Mouse (Mus musculus) thymus, postnatal 10 days (tissue): ENCODE measurements around the gene Lca5.

ENCODE experiments used
- DNase-seq, 2 experiments: peaks; one replicate each; pipeline ENCODE4 v3.0.0; 2021; ENCODE audit warnings: low spot score in 2 of 2

The Lca5 gene

DNA sequence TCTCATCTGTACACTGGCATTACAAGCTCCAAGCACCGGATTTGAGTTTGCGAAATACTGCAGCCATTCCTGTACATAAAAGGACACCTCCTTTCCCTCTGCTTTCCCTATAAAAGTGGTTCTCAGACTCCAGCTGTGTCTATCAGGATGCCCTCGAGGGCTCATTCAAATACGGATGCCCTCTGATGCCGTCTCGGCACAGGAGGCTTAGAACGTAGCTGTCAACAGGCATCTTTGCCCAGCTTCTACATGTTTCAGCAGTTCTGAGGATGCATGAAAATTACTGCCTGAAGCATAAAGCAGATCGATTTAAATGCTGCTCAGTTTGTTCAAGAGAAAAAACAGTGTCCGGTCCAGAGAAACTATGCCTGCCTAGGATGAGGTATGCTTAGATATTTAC lies 51.4 kb downstream of the Lca5 start:
- DNase-seq: no peak

DNA sequence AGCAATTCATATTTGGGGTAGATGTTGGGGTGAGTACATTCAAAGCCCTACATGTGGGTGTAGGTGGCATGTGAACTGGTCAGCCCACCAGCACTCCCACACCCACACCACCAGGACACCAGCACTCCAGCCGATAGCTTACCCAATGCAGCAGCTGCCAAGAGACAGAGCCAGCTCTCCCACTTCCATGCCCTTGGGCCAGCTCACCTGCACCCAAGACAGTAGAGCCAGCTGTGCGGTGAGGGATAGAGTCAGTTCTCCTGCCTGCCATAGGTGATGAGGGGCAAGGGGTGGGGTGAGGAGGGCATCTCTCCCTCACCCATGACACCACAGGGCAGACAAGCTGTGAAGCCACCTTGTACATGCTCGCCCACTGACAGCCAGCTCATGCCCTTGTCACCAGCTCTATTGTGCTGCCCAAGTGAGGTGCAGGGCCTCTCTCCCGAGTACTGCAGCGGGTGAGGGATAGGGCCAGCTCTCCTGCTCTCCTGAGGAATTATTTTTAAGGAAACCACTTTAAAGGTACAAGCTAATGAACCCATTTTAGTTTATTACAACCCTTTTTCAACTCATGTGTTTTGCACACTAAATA lies 54.6 kb downstream of the Lca5 start:
- DNase-seq: no peak

DNA sequence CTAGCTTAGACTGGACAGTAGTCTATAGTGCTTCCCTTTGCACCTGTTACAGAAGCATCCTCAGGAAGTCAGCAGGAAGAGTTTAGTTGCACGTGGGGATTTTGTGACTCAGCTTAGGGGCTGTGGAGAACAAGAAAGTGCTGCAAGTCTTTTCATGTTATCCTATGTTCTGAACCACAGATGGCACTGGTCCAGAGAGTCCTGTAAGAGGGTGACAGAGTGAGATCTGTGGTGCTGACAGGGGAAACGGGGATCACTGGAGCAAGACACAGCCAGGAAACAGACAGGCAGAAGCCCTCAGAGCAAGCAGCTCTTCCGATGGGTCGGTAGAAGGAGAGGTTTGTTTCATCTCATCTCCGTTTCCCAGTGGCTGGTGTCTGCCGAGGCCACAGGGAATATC lies 55.6 kb downstream of the Lca5 start:
- DNase-seq: no peak

DNA sequence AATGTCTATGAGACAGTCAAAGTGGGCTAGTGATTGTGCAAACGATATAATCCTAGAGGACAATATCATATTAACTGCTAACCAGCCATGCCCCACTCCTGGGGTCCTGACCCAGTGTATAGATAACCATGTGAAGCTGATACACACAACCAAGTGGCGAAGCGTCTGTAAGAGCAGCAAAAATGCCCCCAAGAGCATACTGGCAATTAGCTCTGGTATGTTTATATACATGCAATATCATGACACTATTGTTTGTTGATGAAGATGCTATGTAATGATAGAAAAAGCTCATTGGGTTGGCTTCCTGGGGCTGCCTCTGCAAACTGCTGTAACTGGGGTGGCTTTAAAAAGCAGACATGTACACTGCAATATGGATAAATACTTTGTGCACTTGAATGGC lies 57.7 kb downstream of the Lca5 start:
- DNase-seq: no peak

DNA sequence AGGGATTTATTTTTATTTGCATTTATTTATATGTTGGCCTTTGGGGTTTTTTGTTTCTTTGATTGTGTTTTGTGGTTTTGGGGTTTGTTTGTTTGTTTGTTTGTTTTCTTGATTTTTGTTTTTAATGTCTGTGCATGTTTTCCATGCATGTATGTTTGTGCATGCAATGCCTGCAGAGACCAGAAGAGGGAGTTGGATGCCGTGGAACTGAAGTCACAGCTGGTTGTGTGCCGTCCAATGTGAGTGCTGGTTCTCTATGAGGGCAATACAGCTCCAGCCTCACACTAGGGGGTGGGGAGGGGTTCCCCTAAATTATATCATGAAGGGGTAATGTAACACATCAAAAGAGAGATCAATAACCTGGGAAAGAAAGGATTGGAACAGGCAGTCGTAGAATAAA lies 58.2 kb downstream of the Lca5 start:
- peak in 1 of 2 experiments; percentile 41 for DNase-seq

DNA sequence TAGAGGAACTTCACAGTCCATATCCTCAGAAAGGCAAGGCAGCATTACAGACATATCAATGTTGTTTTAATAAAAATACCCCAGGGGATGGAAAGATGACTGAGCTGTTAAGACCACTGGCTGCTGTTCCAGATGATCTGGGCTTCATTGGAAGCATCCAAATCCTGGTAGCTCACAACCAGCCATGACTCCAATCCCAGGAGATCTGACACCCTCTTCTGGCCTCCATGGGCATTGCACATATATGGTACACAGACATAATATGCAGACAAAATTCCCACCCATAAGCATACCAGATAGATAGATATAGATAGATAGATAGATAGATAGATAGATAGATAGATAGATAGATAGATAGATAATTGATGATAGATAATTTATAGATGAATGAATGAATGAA lies 59.6 kb downstream of the Lca5 start:
- DNase-seq: no peak

DNA sequence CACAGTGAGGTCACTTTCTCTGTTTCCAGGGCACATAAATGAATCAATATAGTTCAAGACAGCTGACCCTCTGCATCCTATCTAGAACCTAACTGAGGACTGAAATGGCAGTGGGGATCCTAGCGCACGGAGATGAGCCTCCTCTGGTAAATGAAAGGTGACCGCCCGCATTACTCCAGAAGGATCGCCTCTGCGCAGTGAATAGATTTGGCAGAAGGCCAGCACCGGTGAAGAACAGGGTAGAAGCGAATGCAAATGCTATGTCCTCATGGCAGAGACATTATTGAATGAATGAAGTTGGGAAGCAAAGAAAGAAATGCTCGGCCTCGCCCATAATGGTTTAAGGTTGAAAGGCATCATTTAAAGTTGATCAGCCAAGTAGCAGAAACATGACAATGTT lies 61.3 kb downstream of the Lca5 start:
- no peak for DNase-seq

DNA sequence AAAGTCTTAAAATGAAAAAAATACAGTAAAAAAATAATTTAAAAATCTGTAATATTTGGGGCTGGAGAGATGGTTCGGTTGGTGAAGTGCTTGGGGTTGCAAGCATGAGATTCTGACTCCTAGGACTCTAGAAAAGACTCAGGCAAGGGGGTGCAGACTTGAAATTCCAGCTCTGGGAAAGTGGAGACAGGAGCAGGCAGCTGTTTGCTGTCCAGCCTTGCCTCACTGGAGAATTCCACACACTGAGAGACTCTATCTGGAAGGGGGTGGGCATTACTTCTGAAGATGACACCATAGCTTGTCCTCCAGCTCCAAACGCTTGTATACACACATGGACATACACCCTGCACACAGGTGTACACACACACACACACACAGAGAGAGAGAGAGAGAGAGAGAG lies 63.8 kb downstream of the Lca5 start:
- no peak for DNase-seq

DNA sequence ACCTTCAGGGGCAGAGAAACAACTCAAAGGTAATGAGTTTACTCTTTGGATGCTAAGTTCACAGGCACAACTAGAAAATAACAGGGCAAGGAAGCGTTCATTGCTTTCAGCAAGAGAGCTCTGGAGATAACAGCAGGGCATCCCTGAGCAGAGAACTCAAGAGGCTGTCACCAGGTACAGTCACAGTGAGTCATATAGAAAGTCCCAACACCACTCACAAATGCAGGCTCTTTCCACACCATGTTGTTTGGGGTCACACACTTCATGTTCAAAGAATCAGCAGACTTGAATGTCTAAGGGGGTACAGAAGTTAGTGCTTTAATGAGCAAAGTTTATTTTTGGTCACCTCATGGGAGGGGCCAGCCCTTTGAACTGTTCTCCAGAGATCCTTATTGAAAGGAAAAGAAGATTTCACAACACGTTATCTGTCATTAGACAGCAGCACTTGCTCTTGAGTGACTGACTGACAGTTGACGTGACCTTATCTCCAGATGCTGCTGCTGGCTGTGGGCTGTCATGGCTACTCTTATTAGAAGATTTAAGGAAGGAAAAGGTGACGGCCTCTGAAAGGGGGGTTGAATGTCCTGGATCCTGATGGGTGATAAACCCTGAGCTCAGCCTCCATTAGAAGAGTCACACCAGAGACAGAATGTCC lies 65.3 kb downstream of the Lca5 start:
- DNase-seq: no peak

DNA sequence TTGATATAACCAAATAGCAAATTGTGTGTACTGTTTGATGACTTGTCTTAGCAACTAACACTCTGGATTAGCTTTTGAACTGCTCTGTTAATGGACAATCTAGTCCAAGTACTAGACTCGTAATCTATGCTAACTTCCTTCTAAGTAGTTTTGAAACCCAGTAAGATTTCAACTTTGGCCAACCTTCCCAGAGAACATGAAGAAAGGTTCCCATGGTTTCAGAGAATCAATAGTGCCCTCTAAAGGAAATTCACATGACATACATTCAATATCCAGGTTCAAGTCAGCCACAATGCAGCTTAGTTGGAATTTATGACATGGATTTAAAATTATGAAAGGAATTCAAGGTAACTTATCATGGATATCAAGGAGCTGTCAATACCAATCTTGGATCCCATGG lies 70.0 kb downstream of the Lca5 start:
- DNase-seq: no peak

DNA sequence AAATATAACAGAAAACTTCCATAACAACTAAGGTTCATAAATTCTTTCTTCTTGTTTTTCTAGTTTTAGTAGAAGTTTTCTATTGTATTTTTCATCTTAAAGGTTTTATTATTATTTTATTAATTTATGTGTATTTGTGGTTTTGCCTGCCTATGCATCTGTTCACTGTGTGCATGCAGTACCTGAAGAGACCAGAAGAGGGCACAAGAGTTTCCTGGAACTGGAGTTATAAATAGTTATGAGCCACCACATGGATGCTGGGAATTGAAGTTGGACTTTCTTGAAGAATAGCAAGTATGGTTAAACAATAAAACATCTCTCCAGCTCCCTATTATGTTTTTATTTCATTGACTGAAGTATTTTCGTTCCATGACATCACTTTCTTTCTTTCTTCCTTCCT lies 72.7 kb downstream of the Lca5 start:
- peak; percentile 7 to 44 for DNase-seq

DNA sequence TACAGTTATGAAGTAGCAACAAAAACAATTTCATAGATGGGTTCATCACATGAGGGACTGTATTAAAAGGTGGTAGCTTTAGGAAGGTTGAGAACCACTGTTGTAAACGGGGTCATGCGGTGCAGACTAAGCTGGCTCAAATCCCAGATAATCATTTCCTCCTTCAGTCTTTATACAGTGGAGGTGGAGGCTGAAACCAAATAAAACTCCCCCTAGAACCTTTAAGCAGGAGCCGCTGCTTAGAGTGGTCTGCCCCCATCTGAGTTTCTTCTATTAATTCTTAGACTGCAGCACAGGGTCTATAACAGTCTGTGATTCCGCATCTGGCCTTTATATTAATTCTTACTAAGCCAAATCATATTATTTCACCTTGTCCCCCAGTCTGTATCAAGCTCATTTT lies 85.1 kb downstream of the Lca5 start:
- no peak for DNase-seq

DNA sequence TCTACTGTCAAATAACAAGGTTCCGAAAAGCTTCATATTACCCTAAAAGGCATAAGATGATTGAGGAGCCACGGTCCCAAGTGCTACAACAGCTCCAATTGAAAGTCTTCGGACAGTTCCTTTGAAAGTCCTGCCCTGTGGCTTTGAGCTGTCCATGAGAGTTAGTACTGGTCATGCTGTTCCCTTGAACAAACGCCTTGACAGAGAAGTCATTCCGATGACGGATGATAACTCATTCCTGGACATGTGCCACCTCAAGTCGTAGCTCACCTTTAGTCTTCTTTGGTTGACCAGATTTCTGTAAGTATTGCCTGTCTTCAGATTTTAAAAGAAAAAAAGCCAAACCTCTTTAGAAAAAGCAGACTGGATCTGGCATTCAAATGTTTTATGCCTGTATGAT lies 87.6 kb downstream of the Lca5 start:
- no peak for DNase-seq

DNA sequence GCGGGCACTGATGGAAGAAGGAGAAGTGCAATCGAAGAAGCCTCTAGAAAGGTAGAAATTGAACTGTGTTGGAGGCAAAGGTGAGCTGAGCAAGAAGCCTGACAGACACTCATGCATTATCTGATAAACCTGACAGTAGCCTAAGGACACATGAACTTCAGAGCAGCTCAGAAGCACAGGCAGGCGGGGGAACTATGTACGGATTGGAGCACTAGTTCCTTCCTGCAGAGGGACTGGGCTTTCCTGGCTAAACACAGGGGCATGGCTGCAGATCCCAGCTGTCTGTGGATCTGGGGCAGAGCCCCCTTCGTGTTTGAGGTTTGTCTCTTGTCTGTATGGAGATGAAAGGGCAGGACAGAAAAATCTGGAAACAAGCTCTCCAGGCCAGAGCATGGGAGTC lies 89.8 kb downstream of the Lca5 start:
- DNase-seq: no peak

DNA sequence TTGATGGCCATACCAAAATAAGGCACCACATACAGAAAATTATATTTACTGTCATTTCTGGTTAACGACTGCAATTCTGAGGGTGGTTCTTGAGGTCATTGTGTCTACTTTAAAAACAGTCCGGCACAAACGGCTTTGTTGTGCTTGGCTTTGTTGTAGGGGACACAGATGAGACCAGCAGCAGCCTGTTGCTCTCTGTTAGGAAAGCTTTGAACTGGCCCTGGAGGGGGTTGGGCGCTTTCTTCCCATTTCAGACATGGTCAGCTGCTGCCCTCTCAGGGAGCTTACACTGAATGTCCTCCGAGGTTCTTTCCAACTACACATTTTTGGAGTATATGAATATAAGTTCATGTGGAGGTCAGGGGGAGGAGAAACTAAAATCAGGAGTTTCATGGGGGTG lies 90.3 kb downstream of the Lca5 start:
- no peak for DNase-seq

DNA sequence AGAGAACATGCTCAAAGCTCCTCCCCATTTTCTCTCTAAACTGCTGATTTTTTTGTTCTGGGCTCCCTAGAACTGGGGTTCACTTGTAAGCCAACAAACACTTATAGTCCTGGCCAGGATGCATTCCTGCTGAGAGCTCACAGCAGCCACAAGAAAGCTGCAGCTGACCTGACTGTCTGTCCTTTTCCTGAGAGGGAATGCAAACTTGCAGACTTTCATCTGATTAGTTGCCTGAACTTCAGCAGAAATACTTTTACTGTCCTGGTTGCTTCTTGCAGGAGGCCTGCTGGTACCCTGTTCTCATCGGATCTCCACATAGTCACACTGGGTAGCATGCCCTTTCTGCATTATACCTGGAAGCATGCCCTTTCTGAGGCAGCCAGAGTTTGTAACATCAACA lies 91.0 kb downstream of the Lca5 start:
- no peak for DNase-seq

DNA sequence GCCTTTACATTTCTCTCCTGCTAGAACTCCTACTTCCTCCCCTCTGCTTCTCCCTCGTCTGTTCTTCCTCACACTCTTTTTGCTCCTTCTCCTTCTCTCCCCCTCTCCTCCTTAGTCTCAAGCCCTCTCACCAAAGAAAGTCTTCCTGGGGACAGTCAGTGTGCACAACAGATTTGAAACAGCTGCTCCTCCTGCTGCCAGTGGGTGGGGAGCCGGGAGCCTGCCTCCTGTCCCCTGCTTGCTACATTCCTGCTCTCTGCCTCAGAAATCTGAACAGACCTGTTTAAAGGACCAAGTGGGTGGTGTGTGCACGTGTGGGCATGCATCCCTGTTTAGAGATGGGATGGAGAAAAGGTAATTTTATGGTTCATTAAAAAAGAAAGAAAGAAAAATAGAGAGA lies 91.4 kb downstream of the Lca5 start:
- no peak for DNase-seq

DNA sequence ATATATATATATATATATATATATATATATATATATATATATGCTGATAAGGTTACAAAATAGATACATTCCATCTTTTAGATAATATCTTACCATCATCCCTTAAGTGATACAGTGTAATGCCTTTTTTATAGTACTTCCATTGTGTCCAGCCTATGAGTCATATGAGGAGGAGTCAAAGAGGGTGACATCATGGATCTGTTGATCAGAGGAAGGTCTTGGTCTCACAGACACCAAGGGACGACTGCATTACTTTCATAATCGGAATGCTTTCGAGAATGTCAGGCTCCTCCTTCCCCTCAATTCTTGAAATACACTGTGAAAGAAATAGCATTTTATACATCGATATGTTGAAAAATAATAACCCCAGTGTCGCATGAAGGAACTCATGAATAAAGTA lies 93.4 kb downstream of the Lca5 start:
- no peak for DNase-seq

DNA sequence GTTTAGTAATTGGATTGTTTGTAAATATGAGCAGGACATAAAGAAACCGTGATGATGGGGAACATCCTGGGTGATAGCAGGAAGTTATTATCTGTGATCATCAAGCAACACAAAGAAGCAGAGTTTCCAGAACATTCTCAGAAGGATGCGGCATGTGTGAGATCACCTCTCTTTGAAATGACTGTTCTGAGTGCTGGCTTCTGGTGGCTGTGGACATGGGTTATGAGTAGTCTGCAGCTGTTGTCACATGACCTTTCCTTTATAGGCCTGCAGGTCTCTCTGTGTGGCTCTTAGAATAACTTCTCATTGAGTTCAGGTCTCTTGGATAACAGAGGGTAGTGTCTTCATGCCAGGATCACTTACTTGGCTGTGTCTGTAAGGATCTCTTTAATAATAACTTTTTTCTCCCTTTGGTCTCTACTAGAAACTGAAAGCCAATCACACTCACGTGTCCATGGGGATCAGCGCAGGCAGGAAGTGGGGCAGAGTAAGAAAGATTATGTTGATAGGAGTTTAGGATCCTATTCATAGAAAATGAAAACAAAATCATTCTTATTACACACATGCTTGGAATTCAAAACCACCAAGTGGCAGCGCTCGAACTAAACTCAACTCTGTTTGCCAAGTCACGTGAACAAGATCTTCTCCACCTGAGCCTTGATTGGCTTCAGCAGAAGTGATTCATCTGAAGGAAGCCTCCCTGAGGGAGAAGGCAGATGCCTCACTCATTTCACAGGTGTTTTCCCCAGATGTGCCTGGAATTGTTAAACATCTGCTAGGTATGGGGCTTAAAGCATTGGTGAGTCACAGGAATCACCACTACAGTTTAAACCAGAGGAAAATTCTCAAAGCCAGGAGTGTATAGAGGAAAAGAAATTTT lies 98.2 kb downstream of the Lca5 start:
- DNase-seq: no peak
